Mouse (Mus musculus): ENCODE results near the gene Hadha.

DNA sequence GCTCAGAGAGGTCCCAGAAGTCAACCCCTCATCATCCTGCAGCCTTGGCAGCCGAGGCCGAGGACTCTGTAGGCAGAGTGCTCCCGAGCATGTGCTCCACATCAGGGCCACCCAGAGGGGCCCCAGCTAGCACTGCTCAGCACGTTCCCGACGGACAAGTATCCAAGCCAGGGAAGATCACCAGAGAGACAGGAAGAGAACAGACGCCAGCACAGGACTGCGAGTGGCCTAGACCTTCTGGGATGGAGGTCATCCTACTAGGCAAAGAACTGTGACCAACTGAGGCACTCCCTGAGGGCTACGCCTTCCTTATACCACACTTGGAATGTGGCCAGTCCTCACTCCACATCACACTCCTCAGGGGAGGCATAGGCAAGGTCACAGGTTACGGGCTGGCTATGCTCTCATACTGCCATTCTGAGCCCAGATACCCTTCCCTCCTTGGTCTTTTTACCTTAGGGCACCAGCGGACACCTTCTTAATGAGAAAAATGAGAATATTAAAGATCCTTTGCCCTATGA is 19.2 kb downstream of the Hadha start:
- TF ChIP-seq CTCF (IDR thresholded peaks at IDR 0.05; ENCODE audit: low read depth, low read length): no peak
- no peak for TF ChIP-seq POLR2A (IDR thresholded peaks at IDR 0.05; ENCODE audit: borderline replicate concordance, low read depth, low read length)

Measured in bone marrow macrophage, adult 2 months (primary cell).